Mouse (Mus musculus): ENCODE data around the gene Cmas.

The Cmas gene

DNA sequence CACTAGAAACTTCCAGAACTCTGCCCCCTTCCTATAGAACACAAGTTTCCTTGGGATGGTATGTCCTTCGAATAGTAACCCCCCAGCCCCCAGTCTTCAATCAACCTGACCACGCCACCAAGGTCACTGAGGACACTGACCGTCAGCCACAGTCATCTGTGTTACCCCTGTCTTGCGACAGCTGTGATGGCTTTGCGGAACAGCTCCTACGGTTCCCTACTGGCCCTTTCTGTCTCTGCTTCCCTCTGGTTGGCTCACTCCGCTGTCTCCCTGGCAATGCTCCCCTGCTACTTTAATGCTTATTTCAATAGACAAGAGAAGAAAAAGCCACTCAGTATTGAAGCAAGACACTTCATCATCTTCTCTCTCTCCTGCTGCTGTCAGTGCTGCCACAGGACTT lies 37.0 kb downstream of the Cmas start:
- no peak for DNase-seq (ENCODE audit: low read depth, low spot score)

DNA sequence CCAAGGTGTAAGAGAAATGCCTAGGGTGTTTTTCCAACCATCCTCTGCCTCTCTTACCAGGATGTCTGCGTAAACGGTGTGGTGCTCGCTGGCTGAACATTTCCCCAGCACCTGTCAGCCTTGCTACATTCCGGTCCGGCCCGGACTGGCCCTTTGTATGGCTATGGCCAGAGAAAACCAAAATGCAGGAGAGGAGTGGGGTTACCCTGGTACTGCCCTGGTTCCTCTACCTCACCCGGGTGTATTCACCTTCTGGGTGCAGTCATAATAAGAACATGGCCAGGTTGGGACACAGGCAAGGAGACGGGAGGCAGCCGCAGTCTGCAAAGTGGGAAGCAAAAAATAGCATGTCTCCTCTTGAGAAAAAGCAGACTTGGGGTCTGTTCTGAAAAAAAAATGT lies 38.6 kb downstream of the Cmas start:
- no peak for DNase-seq (ENCODE audit: low read depth, low spot score)

DNA sequence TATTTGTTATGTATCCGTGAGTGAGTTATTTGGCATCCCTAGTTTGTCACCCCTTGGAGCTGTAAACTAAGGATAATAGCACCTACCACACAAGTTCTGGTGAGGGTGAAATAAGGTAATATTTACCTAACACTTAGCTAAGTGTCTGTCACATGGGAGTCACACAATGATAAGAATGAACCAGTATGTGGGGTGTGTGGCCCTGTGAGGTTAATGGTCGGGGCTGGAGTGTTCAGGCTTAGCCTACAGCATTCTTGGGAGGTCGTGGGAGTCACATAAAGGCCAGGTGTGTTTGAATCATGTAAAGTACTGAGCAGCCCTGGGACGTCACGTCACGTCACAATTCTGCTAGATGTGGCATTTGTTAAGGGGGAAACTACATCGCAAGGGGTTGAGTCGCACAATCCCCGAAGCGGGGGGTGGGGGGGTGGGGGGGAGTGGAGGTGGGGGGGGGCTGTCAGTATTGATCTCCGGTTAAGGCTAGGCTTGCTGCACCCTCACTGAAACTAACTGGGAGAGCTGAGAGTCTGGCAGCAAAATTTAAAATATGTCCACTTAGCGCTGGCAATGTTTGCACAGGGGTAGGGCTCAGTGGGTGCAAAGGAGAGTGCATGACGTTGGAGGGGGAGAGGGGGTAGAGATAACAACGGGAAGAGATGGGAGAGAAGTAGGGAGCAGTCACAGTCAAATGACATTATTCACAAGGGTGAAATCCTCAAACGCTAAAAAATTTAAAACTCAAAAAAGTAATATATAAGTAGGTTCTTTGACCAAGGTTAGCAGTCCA lies 39.4 kb downstream of the Cmas start:
- no peak for DNase-seq (ENCODE audit: low read depth, low spot score)

DNA sequence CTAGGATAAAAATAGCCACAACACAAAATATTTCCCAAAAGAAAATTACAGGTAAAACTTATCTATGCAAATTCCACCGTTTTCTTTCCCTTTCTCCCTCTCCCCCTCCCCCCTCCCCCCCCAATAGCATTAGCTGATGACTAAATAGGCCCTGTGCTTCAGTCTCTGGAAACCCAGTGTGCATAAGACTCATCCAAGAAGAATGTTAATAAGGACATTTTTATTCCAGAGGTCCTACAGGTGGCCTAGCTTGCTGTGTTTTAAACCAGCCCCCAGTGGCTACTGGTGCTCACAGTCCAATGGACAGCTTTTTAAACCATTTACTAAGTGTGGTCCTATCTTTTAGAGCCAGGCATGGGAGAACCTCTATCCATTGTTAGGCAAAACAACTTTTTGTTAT lies 41.5 kb downstream of the Cmas start:
- no peak for DNase-seq (ENCODE audit: low read depth, low spot score)

DNA sequence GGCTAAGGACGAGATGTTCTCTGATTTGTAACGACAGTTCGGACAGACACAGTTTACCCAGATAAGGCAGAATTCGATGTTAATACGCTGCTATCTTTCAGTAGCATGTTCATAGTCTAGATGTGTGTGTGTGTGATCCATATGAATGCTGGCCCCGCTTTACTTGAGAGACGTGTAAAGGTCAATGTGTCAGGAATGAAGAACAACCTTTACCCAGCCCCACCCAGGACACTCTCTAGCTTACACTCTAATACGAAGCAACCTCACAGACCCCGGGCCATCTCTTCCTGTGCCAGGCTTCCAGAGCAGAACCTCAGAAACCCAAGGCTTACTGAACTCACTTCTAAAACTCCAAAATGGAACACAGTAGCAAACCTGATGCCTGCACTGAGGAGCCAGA lies 42.4 kb downstream of the Cmas start:
- DNase-seq (ENCODE audit: low read depth, low spot score): no peak

DNA sequence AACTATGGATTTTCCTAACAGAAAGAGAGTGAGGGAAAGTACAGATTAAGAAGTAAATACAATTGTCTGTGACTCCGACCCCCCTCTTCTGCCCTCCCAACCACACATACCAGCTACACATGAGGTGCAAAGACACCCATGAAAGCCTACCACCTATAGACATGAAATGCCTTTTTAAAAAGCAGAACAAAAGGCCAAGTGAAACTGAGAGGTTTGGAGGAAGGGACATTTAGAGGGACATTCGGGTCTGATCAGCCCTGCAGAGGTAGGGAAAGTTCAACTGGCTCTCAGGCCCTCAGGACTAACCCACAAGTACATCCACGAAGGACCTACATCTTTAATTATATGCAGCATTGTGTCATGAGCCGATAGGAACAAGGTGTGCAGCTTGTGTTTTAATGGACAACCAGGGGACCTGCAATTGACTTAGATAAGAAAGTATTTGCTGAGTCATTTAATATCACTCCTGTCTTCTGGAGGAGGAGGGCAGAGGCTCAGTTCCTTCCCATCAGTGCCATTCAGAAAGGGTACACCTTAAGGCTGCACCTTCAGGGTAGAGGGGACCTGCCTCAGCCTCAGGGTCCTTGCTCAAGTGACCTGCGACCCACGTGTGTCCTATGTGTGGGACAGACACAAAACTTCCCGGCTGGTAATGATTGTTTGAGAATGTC lies 43.4 kb downstream of the Cmas start:
- DNase-seq (ENCODE audit: low read depth, low spot score): no peak

DNA sequence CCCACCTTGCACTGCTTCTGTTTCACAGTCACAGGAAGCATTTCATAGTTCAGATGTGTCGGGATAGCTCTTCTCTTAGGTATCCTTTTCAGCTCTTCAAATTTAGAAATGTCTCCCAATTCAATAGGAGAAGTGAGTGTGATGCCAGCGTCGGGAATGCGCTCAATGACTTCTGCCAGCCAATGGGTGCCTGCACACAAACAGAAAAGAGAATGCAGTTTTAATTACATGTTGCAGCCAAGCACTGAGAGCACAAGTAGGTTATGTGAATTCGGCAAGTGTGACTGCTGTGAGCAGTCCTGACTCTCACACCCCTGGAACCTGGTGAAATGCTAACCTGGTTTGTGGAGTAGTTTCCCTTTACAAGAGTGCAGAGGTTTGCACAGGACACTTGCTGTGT lies 45.2 kb downstream of the Cmas start:
- DNase-seq (ENCODE audit: low read depth, low spot score): no peak

DNA sequence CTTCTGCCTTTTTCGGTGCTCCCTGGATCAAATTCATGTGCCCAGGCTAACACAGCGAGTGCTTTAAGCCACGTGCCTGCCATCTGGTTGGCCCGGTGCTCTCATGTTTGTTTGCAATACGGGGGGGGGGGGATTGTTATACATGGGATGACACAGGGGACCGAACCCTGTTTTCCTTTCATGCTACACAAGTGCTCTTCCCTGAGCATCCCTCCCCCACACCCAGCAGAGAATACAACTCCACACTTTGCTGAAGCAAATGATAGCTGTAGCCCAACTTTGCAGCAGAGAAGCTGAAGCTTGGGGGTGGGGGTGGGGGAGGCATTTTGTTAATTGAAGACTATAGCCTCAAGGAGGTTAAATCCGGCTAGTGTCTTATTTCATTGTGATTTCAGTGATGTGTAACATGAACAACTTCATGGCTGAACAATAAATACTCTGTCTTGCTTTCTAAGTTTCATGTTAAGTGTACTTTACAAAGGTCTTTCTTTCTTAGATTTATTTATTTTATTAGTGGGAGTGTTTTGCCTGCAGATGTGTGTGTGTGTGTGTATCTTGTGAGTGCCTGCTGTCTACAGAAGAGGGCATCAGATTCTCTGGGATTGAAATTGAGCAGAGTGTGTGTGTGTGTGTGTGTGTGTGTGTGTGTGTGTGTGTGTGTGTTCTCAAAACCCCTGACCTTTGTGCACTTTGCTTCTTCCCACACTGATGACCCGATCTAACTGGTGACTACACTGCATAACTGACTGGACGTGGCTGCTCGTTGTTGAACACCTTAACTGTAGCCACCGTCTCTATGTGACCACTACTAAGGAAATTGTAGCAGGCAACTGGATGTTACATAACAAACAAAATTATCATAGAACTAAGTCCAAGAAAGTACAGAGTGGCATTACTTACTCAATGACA lies 46.4 kb downstream of the Cmas start:
- no peak for DNase-seq (ENCODE audit: low read depth, low spot score)

DNA sequence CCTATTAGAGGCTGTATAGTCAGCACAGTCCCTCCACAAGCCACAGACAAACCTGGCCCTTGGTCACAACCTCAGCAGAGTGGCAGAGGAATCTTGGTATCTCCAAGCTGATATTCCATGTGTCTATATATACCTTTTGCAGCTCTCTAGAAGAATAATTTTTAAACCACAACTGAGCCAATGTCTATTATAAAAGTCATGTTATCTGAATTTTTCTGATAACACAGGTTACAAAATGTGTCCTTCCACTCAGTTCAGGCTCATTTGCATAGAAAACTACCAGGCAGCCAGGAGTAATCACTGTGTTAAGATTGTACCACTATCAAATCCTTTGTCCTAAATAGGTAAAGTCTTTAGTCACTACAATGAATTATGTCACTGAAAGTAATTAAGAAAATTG lies 47.9 kb downstream of the Cmas start, which contains the start of gene Sult6b2:
Gene Sult6b2 (minus strand): TSS at position 101 of the 400 bp plus-strand sequence.
- no peak for DNase-seq (ENCODE audit: low read depth, low spot score)

DNA sequence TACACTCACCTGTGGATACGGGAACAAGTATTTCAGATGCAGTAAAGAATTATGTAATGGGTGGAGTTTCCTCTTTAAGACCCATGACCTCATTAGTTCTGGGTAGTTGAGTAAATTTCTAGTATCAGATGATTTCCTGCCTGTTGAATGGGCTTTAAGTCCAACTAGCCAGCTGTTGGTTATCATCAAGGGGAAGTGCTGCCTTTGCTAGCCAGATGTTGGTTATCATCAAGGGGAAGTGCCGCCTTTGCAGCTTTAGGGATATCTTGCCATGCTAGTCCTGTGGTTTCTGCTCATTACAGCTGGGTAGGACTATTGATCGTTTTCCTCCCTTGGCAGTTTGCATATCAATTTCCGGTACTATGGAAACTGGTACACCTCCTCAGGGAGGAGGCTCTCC lies 49.8 kb downstream of the Cmas start:
- no peak for DNase-seq (ENCODE audit: low read depth, low spot score)

DNA sequence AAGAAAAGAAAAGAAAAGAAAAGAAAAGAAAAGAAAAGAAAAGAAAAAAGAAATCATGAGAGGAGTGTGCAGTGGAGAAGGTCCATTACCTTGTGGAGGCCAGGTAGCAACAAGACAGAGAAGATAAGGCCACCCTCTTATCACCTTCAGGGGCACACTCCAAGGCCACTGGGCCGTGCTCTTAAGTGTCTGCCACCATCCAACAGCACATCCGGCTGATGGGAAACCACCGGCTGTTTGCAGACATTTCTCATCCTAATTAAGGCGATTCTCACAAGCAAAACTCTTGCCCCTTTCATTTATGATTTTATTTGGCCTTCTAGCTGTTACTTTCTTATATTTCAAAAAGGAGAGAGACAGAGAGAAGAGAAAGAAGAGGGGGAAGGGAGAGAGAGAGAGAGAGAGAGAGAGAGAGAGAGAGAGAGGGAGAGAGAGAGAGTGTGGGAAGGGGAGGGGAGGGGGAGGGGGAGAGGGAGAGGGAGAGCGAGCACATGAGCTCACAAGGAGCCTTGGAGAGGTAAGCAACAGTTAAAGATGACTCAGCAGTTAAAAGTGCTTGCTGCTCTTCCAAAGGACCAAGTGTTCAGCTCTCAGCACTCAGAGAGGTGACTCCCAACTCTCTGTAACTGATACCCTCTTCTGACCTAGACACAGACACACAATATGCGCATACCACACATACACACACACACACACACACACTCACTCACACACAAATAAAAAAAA lies 53.0 kb downstream of the Cmas start:
- DNase-seq (ENCODE audit: low read depth, low spot score): no peak

DNA sequence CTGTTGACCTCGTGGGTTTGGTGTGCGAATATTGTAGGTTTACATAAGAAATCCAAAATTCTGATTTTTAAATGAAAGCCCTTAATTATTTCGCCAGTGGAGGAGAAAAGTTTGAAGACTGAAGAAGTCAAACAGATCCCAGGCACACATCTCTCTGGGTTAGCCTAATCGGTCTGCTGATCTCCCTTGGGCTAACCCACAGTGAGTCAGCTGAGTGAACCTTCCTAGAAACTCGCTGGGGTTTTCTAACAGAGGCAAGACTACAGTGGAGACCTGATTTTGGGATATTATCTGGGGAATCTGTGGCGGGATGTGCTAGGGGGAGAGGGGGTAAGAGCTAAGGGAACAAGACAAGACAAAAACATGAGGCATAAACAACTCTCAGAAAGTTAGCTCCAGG lies 53.8 kb downstream of the Cmas start:
- DNase-seq (ENCODE audit: low read depth, low spot score): no peak

DNA sequence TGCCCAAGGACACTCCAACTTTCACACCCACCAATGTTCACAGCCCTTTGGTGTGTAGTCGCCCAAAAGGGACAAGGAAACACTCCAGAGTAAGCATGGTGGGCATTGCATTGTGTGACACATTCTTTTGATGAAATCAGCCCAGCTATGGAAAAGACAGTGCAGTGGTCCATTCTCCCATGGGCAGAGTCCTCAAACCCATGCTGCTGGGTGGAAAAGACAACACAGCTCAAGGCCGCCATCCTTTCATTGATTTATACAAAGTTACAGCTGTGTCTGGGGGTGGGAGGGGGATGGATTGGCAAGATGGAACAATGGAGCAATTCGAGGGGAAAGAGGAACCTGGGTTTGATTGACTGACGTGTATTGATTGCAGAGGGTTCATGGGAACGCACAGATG lies 56.5 kb downstream of the Cmas start:
- DNase-seq (ENCODE audit: low read depth, low spot score): no peak

DNA sequence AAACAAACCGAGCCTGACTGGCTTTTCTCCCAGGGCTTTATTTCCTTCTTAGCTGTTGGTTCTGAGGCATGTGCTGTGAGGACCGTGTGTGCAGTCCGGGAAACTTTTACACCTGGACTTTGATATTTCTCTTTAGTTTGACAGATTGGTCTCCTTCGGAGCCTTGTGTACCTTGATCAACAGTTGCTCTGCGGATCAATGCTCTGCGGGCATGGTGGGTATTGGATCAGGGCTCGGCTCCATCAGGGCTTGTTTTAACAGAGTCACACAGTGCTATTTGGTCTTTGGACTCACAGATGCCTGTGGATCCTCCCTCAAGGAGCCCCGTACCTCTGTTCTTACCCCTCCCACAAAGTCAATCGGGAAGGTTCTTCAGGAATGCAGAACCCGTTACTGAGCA lies 57.5 kb downstream of the Cmas start:
- no peak for DNase-seq (ENCODE audit: low read depth, low spot score)

DNA sequence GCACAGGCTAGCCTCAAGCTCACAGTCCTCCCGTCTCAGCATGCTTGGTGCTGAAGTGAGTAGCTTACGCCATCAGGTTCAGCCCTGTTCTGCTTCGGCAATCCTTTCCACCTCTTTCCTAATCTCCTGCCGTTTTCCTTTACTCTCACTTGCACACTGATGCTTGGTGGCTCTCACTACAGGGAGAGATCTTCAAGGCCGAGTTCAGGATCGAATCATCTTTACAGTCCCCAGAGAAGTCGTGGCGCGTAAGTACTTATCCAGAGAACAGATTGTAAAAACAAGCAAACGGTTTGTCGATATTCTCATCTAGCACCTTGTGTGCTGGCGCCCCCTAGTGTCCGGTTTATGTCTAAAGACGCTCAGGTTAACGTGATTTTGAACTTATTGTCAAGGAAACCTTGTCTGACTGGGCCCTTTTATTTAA lies 58.0 kb downstream of the Cmas start:
- peak; percentile 88 for DNase-seq (ENCODE audit: low read depth, low spot score)

DNA sequence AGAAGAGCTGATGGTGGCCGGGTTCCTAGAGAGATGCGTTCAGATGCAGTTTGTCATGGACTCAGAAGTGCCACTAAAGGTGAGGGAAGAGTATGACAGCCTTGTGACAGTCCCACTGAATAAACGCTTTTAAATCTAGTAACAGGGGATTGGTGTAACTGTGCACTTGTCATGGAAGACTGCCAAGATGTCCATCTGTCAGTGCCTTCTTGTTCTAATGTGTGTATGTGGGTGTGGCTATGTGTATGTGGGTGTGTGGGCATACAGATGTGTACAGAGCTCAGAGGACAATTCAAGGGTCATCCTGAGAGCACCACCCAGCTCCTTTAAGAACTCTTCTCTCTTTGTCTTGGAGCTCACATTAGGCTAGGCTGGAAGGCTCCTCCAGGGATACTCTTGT lies 59.0 kb downstream of the Cmas start:
- DNase-seq (ENCODE audit: low read depth, low spot score): no peak

DNA sequence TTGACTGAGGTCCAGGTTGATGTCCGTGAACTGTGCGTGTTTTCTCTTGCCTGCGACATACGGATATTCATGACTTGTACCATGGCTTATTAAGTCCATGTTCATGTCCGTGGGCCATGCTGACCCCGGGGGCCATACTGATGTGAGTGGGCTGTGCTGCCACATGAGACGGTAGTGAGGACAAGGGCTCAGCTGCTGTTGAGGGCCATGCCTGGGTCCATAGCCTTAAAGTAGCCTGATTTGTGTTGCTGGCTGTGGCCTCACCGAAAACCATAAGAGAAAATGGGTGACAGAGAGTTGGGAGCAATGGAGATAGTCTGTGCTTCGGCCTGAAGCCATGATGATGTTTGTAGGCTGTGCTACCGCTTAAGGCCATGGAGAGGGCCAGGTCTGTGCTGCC lies 61.8 kb downstream of the Cmas start:
- no peak for DNase-seq (ENCODE audit: low read depth, low spot score)

DNA sequence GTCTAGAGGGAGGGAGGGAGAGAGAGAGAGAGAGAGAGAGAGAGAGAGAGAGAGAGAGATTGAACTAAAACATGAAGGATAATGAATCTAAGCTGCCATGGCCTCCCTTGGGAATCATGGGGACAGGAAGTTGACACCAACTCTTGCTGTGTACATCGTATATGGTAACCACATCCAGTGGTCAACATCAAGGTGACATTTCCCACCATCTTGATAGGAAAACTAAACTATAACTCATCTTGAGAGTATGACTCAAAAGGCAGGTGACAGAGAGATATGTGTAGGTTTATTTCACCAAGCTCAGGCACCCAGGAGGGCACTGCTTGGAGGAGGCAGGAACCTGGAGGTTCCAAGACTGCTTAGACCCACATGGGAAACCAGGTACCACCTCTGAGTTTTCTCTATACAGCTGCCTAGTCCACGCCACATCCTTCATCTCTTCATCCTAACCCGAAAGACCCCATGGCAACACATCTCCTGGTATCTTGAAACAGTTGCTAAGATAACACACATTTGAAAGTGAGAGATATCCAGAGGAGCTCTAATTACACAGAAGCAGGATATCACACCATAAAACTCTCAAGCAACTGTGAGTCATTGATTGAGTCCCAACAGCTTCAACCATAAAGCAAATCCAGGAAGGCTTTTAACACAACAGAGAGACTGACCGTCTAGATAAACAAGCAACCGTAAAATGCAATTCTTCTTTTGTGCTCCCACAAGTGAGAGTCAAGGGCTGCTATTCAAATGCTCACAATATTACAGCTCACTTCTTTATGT lies 66.7 kb downstream of the Cmas start:
- DNase-seq (ENCODE audit: low read depth, low spot score): no peak
